In genomic region chr9:113981099-113981880, GRCm38 (mm10) we compare ENCODE assay signal across 7 mouse cellular contexts. TPM values are rescaled to one million over a fixed set of nuclear protein-coding genes. Genes with fewer than 3 reads are reported as not detected.
DNase-seq lines count a peak whose midpoint lies in the region; ATAC-seq lines count a peak whose summit lies in the region.

No protein-coding gene starts in this region.

- no peak overlapping the region for H3K4me2 ChIP-seq in liver, embryonic 12.5 days

- intact Hi-C loops in left cerebral cortex, postnatal 14 days (cut with DNase I), result no loop called here
- intact Hi-C loops in left cerebral cortex, postnatal 36 days (cut with DNase I), result no loop called here

- DNase-seq in left cerebral cortex, postnatal 14 days (ENCODE audit: low spot score in 2 of 2), result peak; percentile 32 to 66
- no peak for DNase-seq in left cerebral cortex, postnatal 36 days (ENCODE audit: low spot score in 2 of 2)
- DNase-seq in cerebellum, postnatal 25 days, result peak; percentile 25 to 40
- DNase-seq in hindbrain, embryonic 10.5 days (ENCODE audit: low spot score), result no peak
- DNase-seq in retina, postnatal 1 day, result peak; percentile 41
- DNase-seq in spleen, adult 12 weeks (ENCODE audit: low spot score), result no peak

- H3K36me3 ChIP-seq in hindbrain, embryonic 10.5 days, result peaks cover 43% of the 10 kb centered on the region
- H3K36me3 ChIP-seq in liver, embryonic 12.5 days, result peaks cover 49% of the 10 kb centered on the region

- H3K9ac ChIP-seq in liver, embryonic 12.5 days, result no peak overlapping the region

- H3K27me3 ChIP-seq in hindbrain, embryonic 10.5 days (ENCODE audit: insufficient read depth, poor library complexity, severe bottlenecking), result no peaks in the 10 kb centered on the region
- H3K27me3 ChIP-seq in liver, embryonic 12.5 days (replicated peaks), result no peaks in the 10 kb centered on the region; the same call in 1 of the 2 replicates

- 0 out of 2 replicates have a peak overlapping the region, but pooled peaks have one; percentile 0 for H3K27ac ChIP-seq in hindbrain, embryonic 10.5 days
- H3K27ac ChIP-seq in liver, embryonic 12.5 days, result no peak overlapping the region

- H3K4me3 ChIP-seq in hindbrain, embryonic 10.5 days, result no peak overlapping the region
- no peak overlapping the region for H3K4me3 ChIP-seq in liver, embryonic 12.5 days

- WGBS in hindbrain, embryonic 10.5 days, result 74% methylated on average over 16 of the region's 16 CpGs
- 79% methylated on average over 16 of the region's 16 CpGs for WGBS in liver, embryonic 12.5 days (ENCODE audit: insufficient replicate concordance)

- H3K4me1 ChIP-seq in hindbrain, embryonic 10.5 days (replicated peaks), result peaks cover 7% of the 10 kb centered on the region; the same call in 1 of the 2 replicates
- peaks cover 21% of the 10 kb centered on the region for H3K4me1 ChIP-seq in liver, embryonic 12.5 days

- H3K9me3 ChIP-seq in hindbrain, embryonic 10.5 days, result no peaks in the 10 kb centered on the region
- no peaks in the 10 kb centered on the region for H3K9me3 ChIP-seq in liver, embryonic 12.5 days (replicated peaks)

- peak; percentile 55 for ATAC-seq in liver, embryonic 12.5 days

RNA-seq across cellular contexts. Expression of gene Ubp1, which starts 50.6 kb away (rescaled TPM):
- total RNA-seq in left cerebral cortex, postnatal 14 days (2021), result 10 to 100 TPM; 60.2 to 64.7 TPM
- 10 to 100 TPM; 53.9 to 82.7 TPM for total RNA-seq in left cerebral cortex, postnatal 36 days (2021)
- 36.3 and 36.8 TPM in 2 replicates for polyA plus RNA-seq in hindbrain, embryonic 10.5 days (2016; fragmentation: Nextera tagmentation; extraction: Ambion mirVana)
- 59.8 and 64.6 TPM in 2 replicates for polyA plus RNA-seq in liver, embryonic 12.5 days (2016; fragmentation: Nextera tagmentation; extraction: Ambion mirVana)

Comparison
In these comparisons a context has a peak if more than half of its experiments do, and no peak if none do; other contexts are left out.
1. DNase-seq: peak in left cerebral cortex, postnatal 14 days (2 of 2), cerebellum, postnatal 25 days (2 of 2) and retina, postnatal 1 day (single experiment); none in left cerebral cortex, postnatal 36 days (0 of 2), hindbrain, embryonic 10.5 days (single experiment) and spleen, adult 12 weeks (single experiment).